Mouse (Mus musculus) cerebellum, postnatal 14 days (tissue): ENCODE results near the gene Lmo1.
A peak's percentile ranks its signal among the peaks of the same experiment; 100 is the strongest.
"Not testable (repeated sequence)": the region's sequence is repeated elsewhere in the genome, so short reads cannot be mapped to it uniquely, and the experiment has no call there.

Experiments used
- DNase-seq, 2 experiments: peaks; one replicate each; pipeline ENCODE4 v3.0.0; 2021; ENCODE audit warnings: mixed read lengths in 2 of 2

Lmo1 gene

GRCm38 (mm10) chr7:109174337-109174948 lies 564 bp downstream of the Lmo1 start:
- peak; percentile 85 to 88 for DNase-seq

GRCm38 (mm10) chr7:109171874-109172273 lies 3.1 kb downstream of the Lmo1 start:
- no peak for DNase-seq

DNA sequence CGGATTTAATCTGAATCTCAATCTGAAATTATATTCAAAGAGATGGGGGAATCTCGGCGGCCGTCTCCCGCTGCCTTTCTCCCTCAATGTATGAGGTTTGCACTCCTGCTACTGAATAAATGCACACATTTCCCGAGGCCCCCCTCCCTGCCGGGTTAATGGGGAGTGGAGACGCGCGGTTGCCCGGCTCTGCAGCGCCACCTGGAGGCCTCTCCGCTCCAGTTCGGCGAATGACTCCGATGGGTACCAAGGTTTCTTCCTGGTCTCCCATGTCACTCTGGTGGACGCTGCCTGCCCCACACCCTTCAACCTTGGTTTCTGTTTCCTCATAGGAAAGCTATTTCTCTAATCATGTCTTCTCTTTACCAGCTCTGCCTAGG lies 4.6 kb downstream of the Lmo1 start:
- DNase-seq = peak; percentile 98

GRCm38 (mm10) chr7:109169505-109170440 lies 5.2 kb downstream of the Lmo1 start:
- DNase-seq = peak; percentile 80 to 81

- no peak for DNase-seq
Observed at GRCm38 (mm10) chr7:109168716-109169115, 6.3 kb downstream of the Lmo1 start.

DNA sequence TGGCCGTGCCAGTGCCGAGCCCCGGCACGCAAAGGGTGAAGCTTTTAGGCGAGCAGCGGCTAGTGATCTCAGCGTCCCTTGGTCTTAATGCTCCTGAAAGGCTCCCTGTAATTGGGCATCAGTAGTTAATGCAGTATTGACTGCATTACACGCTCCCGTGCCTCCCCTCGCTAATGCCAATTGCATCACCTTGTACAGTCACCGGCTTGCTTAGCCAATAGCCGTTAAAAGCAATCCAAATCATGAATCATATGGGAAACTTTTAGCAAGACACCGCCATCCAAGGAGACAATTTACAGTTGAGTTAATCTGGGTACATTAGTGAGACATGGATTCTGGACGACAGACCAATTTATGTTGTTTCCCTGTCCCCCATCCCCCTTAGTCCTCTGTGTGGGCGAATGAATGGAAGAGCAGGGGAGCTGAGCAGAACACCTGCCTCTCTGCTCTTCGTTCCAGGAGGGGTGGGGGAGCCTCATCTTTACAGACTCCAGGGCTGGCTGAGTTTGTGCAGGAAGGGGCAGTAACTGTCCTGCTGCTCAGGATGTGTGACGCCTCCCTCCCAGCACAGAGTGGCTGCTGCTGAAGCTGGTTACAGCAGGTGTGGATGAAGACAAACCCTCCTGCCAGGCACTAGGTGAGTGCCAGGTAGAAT lies 8.9 kb downstream of the Lmo1 start:
- peak in 1 of 2 experiments; percentile 45 for DNase-seq

- DNase-seq = no peak
Observed at GRCm38 (mm10) chr7:109154331-109154730, 20.7 kb downstream of the Lmo1 start.

DNA sequence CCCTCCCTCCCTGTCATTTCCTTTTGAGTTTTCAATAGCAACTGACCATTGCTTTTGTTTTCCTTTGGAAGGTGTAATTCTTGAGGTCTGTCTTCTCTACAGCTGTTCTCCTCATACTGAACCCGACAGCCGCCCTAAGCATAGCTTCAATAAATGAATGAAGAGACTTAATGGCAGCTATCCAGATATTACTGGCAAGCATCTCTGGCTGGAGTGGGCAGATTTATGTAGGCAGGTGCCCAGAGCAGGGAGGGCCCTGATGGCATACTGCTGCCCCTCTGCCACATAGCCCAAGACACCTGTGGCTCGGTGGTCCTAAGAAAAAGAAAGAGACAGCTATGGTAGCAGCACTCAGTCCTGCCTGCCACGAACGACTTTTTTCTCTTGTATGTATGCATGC lies 21.5 kb downstream of the Lmo1 start:
- peak; percentile 36 to 43 for DNase-seq

DNA sequence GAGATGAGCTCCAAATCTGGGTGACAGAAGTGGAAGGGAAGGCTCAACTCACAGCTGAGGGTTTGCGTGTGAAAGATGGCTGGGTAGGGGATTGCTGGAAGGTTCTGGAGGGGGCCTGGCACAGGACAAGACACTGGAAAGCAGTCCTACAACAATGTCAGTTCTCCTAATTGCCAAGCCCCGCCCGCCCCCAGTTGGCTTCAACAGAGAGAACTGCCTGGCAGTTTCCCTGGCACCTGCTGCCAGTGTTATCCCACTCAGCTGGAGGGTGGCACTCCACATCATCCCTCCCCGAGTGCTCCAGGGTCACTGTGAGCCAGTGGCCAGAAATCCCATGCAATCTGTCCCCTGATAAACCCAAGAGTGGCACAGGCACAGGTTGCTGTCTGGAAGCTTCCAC lies 23.9 kb downstream of the Lmo1 start:
- DNase-seq = peak; percentile 64 to 66

GRCm38 (mm10) chr7:109145211-109145610 lies 29.8 kb downstream of the Lmo1 start:
- no peak for DNase-seq

DNA sequence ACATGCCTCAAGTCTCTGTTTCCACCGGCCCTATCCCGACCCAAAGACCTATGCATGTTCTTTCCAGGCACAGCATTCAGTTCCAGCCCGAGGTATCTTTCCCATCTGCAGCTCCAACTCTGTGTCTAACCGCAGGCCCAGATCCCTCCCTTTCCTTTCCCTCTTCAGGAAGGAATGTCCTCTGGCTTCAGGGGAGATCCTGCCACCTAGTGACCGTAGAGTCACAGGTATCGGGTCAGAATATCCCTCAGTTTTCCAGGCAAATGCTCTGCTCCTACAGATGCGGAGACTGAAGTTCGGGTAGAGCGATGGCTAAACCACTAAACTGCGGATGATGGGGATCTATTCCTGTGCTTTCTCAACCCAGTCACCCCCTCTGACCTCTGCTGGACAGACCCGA lies 30.3 kb downstream of the Lmo1 start:
- DNase-seq = no peak

GRCm38 (mm10) chr7:109142564-109142963 lies 32.4 kb downstream of the Lmo1 start:
- DNase-seq = peak; percentile 54 to 65

GRCm38 (mm10) chr7:109141753-109142152 lies 33.3 kb downstream of the Lmo1 start:
- DNase-seq = no peak

- DNase-seq = no peak
Observed at GRCm38 (mm10) chr7:109141054-109141453, 34.0 kb downstream of the Lmo1 start.

- peak; percentile 93 to 96 for DNase-seq
Observed at GRCm38 (mm10) chr7:109139405-109139804, 35.6 kb downstream of the Lmo1 start.

DNA sequence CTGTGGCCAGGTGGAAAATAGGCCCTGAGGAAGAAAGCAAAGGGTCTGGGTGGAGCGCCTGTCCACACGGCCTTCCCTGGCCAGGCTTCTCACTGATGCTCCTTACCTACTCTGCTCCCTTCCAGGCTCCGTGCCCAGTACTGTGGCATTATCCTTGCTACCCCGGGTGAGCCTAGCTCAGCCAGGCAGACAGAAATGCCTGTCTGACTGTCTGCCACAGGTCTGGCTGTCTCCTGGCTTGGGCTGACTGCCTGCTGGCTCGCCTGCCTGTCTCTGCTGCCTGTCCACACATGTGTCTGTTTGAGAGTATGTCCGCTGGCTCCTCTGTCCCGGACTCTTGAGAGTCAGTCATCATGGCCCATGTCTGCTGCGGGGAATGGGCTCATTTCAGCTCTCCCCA lies 37.6 kb downstream of the Lmo1 start:
- DNase-seq = peak; percentile 71 to 87

DNA sequence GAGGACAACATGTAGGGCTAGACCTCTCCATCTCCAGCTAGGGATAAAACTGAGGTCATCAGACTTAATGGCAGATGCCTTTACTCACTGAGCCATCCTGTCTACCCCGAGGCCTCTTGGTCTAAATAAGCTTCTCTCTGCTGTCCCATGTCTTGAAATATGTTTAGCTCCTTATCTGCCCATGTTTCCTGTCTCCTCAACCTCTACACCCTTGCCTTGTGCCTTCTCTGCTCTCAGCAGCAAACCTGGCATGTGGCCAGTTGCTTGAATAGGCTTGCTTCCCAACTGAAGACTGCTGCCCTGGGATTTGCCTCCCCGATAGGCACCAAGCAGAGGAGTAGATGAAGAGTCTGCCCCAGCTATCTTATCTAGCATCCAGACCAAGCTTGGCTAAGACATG lies 43.4 kb downstream of the Lmo1 start:
- peak; percentile 23 to 45 for DNase-seq

DNA sequence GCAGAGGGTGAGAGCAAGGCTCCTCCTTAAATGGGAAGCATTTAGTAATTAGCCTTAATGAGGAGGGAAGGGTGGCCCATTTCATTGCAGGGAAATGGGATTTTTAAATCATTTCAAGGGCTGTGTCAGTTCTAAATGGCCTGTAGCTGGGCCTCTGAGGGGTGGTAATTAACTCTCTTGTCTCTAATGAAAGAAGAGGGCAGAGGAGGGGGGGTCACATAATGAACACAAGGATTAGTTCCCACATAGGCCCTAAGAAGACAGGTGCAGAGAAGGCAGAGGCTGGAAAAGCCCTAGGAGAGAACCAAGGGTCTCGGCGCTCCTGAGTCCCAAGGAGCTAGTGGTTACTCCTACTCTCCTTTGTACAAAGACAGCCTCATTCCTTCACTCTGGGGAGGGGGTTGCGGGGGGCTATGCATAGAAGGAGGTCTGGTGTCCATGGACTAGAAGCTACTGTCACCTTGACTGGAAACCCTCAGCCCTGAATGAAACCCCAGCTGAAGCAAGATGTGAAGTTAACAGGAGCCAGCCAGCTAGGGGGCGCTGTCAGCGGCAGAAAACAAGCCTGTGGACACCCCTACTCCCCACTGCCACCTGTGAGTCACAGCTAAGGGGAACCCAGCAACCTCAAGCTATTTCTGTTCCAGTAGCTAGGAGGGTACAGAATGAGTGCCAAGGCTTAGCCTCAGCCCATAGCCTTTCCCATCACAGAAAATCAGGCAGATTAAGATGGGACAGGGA lies 44.9 kb downstream of the Lmo1 start:
- peak; percentile 33 to 56 for DNase-seq

DNA sequence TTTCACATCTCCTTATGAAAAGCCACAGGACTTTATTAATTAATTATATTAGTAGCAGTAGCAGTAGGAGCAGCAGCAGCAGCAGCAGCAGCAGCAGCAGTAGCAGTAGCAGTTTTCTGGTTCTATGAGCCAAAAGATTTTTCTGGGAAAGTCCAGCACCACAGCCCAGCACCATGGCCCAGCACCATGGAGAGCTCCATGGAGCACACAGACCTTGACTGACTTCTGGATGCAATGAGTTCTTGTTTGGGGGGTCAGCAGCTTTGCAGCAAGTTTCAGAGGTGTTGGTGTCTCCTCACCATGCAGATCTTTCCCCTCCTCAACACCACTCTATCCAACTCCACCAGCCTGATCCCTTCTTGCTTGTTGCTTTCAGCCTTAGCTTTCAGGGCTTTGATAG lies 45.6 kb downstream of the Lmo1 start:
- DNase-seq = no peak

DNA sequence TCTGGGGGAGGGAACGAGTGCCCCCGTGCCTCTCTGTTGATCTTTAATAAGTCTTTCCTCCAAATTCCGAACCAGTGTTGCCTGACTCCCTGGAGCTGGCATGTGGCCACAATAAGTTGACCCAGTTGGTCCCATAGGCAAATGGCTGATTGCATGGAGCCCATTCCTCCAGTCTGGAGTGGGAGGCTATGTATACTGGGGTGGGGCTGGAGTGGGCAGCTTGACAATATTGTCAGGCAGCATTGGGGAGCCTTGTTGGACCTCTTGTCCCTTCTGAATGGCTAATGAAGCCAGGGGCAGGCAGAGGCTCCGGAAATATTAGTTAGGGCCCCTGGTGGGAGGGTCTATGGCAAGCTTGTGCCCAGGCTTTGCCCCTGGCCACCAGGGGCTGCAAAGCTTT lies 59.1 kb downstream of the Lmo1 start:
- no peak for DNase-seq

DNA sequence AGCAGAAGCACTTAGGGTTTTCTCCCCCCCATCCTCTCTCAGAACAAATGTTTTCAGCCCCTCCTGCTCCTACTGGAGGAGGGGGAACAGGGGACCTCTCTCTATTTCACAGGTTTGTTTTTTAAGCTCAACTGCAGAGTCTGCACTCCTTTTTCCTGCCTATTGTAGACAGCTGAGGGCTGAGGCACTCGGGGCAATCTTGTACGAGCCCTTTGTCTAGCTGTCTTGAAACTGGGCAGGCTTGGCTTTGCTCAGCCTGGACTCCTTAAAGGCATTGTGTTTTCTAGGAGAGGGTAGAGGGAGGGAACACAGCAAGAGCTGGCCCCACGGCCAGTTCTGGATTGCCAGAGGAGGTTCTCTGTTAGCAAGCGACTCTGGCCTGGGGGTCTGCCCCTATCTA lies 59.5 kb downstream of the Lmo1 start:
- not testable (repeated sequence) for DNase-seq

DNA sequence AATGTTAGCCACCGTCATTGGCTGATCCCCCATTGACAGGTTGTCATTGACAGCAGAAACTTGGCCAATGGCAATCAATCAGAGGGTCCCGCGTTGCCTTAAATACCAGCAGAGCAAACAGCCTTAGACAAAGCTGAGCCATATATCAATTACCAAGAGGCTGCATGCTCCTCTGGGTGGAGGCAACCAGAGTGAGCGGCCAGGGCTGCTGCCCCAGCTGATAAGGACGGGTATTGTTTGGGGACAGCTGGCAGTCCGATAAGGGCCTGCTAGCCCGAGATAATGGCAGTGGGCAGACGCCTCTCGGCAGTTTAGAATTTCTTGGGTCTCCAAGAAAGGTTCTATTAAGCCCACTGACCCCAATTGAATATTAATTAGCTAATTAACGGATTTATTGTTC lies 60.1 kb downstream of the Lmo1 start:
- DNase-seq = no peak

DNA sequence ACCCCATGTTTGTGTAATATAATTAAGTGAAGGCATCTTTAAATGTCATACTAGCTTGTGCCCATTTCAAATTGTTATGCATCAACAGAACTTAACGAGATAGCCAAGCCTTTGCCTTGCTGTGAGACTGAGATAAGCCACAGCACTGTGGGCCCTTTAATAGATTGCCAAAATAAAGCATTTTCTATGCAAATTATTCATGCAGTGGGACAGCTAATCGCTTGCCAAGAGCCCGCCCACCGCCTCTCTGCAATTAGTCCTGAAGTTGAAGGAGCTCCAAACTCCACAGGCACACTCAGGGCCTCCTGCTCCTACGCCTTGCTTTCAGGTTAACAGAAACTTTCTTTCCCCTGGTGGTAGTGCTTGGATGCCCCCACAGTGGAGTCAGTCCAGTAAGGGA lies 64.0 kb downstream of the Lmo1 start:
- peak; percentile 22 to 48 for DNase-seq
